Mouse (Mus musculus): Measurements from ENCODE around the gene Emilin2.

GRCm38 (mm10) chr17:71306091-71306490 lies 5.7 kb downstream of the Emilin2 start:
- TF ChIP-seq CTCF (IDR thresholded peaks at IDR 0.05; ENCODE audit: low read depth) (no peak), EP300 (IDR thresholded peaks at IDR 0.05; ENCODE audit: low read depth) (no peak)

All from liver, postnatal 0 days (tissue).